Mouse (Mus musculus): ENCODE results near the gene Stxbp4. TPM values are rescaled to one million over a fixed set of nuclear protein-coding genes. Genes with fewer than 3 reads are reported as not detected.

Stxbp4 gene
- total RNA-seq, 2 experiments from 2014 or later, result 5.6 to 6.2 TPM

DNA sequence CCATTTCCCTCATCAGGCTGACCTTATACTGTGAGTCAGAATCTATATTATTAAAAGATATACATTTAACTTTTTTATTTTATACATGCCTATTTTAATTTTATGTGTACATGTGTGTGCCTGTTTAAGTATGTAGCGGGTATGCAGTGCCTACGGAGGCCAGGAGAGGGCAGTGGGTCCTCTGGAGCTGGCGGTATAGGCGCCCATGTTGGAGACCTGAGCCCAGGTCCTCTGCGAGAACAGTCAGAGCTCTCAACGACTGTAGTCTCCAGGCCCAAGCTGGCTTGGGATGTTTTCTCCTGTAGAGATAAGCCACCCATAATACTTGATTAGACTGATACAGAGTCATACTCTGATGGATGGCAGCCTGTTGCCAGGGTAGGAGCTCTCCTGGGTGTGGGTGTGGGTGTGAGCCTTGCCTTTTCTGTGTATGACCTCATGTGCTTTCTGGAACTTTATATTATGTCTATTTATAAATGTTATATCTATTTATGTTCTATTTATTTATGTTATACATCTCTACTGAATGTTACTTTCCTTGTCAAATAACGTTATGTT lies 62.3 kb downstream of the Stxbp4 start:
- intact Hi-C loops (cut with DNase I), result no loop called here
- DNase-seq, result no peak

DNA sequence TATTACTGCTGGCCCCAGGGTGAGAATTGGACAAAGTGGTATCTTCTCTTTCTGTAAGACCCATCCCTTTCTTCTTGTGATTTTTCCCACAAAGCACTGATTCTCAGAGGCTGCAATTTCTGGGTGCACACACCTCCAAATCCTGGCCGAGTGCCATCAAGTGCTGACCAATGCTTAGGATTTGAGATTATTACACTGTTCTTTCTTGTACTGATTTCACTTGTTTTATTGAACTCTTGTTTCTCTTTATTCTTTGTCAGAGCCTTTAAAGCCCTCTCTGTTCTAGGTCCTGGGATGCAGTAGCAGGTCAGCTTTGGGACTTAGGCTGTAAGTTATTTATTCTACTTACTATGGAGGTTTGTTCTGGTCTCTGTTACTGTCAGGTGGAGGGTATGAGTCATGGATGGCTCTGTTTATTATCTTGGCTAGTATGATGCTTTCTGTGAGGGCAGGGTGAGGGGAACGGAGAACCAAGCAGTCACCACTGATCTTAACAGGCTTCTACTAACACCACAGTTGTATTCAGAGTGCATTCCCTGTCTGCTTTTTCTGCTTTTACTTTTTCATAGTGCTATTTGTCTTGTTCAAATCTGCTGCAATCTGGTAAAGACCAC lies 67.1 kb downstream of the Stxbp4 start:
- intact Hi-C loops (cut with DNase I), result no loop called here
- DNase-seq, result no peak

DNA sequence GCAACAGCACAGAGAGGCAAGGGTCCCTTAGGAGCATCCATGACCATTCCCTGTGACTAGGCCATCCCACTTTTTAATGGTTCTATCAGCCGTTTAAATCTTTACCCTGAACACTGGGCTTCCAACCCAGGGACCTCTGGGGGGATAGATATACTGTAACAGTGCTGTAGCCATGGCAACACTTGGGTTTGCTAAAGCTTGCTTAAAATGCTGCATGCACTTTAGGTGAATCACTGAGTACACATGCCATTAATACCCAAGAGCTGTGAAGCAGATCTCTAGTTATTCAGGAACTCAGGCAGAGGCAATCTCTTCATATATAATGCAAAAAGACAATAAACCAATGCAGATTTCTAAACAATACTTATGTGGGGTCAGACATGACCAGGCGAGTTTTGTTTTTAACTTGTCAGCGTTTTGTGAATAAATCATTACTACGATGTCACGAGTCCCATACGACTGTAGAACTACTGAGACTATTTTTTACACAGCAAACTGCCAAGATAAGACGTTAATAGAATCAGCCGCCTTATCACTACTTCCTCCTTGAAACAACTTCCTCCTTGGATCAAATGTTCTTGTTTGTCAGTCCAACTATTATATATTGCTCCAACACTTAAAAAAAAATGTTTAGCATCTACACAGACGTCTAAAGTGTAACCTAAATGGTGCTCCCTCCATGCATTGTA lies 79.4 kb downstream of the Stxbp4 start:
- intact Hi-C loops (cut with DNase I), result no loop called here
- peak; percentile 4 to 9 for DNase-seq

DNA sequence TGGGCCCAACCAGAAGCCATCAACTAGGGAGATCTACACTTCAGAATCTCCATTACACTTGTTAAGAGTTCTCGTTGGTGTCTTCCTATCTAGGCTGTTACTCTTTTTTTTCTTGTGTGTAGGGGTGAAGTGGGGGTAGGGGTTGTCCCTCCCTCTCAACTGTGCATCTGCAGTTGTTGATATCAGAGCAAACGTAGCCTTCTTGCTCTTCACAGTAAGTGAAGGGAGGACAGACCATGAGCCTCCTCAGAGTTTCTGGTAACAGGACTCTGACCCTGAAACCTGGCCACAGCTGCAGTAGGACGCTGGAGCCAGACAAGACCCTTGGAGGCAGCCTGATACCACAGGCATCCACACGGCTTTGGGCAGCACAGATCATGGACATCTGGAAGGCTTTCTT lies 81.4 kb downstream of the Stxbp4 start:
- intact Hi-C loops (cut with DNase I), result no loop called here
- DNase-seq, result no peak

DNA sequence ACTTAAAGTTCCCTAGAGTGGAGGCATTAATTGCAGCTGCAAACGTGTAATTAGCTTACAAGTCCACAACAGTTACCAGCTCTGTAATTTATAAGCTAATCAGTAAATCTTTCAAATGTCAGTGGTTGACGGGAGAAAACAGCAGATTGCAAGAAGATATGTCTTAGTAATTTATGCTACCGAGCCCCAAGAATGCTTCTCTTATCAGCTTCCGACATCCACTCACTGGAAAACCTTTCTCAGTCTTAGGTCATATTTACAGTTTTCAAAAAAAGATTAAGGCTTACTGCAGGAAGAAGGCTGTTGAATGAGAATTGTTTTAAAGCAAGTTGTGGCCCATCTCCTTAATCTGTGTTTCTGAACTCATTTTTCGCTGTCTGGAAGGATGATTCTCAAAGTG lies 83.9 kb downstream of the Stxbp4 start:
- no peak for DNase-seq
- intact Hi-C loops (cut with DNase I), result no loop called here

DNA sequence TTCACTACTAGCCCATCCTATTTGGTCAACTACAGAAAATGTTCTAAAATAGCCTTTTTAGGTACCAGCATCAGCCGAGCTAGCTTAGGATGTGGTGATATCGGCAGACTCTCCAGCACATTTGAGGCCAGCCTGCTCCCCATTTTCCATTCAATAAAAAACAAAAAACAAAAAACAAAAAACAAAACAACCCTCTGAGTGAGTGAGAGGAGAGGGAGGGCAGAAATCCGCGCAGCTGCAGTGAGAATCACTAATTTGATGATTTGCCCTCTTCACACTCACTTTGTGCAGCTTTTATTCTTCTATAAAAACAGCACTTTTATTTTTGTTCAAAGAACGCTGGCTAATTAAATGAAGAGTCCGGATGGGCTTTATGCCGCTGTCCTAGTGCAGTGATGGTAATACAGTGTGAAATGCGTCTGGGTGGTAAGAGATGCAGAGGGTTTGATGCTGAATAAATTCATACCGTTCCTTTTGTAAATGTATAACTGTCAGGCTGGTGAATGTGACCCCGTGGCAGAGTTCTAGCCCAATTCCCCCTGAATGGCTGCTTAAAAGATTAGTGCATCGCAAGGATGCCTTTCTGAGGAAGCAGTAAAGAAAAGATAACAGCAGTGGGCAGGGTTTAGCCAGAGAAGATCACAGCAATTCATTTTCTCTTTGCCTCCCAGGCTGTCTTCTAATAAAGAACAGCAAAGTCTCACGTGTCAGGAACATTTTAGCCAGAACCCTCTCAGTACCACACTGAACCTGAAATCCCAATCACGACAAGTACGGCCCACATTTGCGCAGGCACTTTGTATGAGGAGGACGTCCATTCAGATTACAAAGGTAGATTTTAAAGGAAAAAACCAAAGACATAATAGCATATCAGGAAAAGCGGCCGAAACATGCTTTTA lies 85.3 kb downstream of the Stxbp4 start:
- intact Hi-C loops (cut with DNase I), result no loop called here
- DNase-seq, result no peak

DNA sequence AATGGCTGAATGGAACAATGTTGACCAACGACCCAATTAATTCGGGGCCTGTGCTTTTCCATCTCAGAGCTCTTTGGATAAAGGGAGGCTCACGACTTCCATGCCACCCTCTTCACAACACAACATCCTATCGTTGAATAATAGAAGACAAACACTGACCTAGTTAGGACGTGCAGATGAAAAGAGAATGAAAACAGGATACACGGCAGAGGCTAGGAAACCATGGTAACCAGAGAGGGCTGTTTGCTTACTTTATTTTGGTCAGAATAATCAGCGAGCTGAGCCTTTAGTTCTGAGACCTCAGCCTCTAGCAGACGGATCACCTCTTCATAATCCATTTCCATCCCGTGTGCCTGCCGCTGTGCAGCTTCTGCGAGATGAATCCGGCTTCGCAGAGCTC lies 89.3 kb downstream of the Stxbp4 start:
- intact Hi-C loops (cut with DNase I), result no loop called here
- no peak for DNase-seq

DNA sequence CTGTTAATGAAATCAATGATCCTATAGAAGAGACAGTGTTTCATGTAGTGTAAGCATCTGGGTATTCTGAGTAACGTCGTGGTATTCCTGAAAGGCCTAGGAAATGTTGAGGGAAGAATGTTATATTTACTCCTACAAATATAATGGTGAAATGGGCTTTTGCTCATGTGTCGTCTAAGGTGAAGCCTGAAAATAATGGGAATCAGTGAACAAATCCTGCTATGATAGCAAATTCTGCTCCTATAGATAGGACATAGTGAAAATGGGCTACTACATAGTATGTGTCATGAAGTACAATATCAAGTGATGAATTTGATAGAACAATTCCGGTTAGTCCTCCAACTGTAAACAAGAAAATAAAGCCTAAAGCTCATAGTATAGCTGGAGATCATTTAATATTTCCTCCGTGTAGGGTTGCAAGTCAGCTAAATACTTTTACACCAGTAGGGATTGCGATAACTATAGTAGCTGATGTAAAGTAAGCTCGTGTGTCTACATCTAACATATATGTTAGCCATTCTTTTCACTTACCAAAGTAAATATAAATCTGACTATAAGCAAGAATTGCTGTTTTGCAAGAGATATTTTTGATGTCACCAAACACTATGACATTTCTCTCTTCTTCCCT lies 99.1 kb downstream of the Stxbp4 start:
- intact Hi-C loops (cut with DNase I), result no loop called here
- no peak for DNase-seq

DNA sequence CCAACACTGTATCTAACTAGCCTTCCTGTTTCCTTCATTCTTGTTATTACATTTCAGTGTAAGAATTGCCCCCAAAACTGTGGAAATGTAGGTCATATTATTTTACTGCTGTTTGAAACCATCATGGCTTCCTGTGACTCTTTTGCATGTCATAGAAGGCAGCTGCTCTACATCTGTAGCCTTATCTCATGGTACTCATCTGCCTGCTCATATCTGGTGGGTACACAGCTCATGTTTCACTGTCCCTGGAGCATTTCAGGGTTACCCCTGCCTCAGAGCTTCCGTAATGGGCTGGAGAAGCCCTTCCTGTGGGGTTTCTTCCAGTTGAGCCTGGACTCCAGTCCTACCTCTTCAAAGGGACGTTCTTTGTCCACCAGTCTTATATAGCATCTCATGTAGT lies 112.6 kb downstream of the Stxbp4 start:
- no peak for DNase-seq
- intact Hi-C loops (cut with DNase I), result no loop called here

DNA sequence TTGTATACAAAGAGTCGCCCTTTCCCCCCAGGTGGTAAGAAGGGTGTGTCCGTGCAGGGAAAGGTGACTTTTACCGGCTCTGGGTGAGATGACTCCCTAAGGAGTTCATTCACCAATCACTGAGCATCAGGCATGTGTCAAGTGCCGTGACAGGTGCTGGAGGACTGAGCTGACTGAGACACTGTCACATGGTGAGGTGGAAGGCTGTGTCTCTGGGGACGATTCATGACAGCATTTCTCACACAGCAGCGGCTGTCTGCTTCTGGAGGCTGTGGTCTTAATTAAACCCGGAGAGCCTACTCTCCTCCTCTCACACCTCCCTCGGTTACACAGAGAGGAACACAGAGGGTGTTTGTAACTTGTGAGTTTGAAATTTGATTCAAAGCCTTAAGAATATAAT lies 116.8 kb downstream of the Stxbp4 start:
- DNase-seq, result no peak
- intact Hi-C loops (cut with DNase I), result no loop called here

DNA sequence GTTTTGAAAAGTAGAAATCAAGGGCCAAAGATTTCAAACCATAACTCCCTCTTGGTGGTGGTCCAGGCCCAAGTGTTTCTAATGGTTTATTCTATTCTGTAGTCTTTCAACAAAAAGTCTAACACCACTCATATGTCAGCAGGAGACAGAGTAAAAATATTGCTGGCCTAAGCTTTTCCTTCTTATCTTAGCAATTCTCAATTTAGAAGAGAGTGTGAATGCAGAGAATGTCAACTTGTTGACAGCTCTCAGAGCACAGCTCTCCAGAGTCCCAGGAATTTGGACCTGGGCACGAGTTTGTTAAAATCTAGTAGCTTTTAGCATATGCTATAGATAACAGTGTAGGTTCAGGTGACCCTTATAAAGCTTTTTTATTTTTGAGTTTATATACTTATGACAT lies 120.1 kb downstream of the Stxbp4 start:
- intact Hi-C loops (cut with DNase I), result no loop called here
- peak; percentile 35 to 47 for DNase-seq

DNA sequence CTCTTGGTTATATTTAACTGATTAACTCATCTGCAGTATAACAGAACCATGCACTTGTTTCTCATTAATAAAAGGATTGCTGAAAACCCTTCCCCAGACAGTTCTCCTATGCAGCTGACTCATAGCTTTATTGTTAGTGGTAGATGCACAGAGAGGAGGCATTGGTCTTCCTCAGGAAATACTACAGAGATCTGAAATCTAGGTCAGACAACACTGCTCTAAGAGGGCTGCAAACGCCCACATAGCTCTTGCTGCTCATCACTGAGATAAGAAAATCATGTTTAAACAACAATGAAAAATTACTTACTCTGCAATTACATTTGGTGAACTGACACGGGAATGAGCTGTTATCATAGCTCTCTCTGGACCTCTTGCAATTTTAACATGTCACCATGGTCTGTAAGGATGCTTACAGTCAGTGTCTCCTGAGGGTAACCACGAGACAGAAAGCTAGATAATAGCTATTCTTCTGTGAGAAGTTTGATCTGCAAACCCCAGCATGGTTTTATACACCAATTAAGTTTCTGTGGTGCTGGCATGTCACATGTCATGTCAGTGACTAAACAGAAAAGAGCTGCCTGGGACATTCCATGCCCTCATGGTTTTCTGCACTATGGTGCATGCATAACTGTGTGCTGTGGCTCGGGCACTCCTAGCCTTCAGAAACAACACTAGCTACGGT lies 125.2 kb downstream of the Stxbp4 start:
- DNase-seq, result no peak
- intact Hi-C loops (cut with DNase I), result no loop called here

DNA sequence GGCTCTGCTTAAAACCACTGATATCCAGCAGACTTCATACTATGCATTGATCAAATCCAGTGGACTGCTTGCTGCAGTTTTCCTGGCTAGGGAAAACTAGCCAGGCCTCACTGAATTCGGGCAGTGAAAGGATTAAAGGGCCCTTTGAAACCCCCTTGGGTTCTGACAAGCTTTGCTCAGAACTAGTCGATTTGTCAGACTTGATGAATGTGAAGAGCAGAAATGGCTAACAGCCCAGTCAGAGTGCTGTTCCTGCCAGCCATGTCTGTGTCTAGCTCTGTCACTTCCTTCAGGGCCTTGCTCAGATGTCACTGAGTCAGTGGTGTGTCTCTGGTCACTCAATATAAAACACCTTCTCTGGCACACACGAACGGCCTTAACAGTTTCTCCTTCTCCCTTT lies 136.0 kb downstream of the Stxbp4 start:
- no peak for DNase-seq
- intact Hi-C loops (cut with DNase I), result no loop called here

DNA sequence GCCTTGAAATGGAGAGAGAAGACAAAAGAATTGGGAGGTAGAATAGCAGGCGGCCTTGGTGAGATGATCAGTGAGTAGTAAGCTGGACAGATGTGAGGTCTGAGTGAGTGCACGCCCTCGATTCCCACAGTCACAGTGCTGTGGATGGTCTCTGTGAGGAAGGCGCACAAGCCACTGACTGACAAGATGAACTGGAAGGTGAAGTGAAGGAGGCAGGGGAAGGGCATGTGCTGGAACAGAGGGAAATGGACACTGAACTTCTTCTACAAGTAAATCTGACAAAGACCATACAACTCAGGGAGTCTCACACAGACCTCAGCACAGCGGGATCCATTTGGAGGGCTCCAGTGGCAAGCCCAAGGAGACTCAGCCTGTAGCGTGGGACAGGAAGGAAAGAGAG lies 138.0 kb downstream of the Stxbp4 start:
- intact Hi-C loops (cut with DNase I), result no loop called here
- DNase-seq, result no peak

DNA sequence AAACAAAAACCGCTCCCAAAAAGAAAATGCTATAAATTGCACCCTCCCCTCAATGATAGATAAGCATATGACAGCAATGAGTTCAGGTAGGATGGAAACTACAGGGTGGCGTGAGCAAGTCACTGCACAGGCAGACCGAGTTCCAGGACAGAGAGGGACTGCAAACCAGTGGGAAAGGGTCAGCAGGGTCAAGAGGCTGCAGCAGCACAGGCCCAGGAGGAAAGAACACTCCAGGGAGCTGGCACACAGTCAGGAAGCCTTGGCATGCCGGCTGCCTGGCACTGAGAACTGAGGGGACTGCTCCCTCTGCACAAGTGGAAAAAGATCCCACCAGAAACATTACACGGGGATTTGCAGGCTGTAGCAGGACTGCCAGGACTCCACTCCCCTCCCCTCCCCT lies 139.4 kb downstream of the Stxbp4 start:
- intact Hi-C loops (cut with DNase I), result no loop called here
- DNase-seq, result peak; percentile 34 to 41

DNA sequence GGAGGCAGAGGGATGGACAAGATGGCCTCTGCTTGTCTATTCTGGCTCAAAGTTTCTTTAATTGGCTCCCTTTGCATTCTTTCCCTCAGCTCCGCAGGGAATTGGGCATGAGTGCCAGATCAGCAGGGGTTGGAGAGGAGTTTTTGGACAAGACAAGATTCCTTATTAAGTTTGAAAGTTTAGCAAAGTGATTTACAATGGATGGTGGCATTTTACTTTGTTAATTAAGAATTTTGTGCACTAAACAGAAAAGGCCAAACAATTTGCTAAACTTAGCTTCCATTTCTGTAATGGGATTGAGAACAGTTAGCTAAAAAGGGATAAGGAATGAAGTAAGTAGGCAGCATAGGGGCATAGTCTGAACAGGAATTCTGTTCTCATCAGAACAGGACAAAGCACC lies 142.9 kb downstream of the Stxbp4 start:
- DNase-seq, result no peak
- intact Hi-C loops (cut with DNase I), result no loop called here

DNA sequence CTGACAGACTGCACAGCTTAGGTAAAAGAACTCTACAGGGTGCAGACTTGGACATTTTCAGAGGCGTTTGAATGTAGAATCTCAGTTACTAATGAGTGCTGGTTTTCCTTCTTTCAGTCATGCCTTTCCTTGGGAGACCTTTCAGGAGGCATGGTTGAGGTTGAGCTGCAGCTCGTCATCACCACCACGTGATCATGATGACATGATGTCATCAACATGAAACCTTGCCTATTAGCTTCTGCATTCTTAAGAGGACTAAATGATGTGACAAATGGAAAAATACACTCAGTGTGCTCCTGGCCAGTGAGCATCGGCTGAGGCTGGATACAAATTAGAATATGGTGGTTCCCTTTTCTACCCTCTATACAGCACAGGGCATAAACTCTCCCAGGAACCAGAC lies 145.4 kb downstream of the Stxbp4 start:
- intact Hi-C loops (cut with DNase I), result no loop called here
- DNase-seq, result no peak

DNA sequence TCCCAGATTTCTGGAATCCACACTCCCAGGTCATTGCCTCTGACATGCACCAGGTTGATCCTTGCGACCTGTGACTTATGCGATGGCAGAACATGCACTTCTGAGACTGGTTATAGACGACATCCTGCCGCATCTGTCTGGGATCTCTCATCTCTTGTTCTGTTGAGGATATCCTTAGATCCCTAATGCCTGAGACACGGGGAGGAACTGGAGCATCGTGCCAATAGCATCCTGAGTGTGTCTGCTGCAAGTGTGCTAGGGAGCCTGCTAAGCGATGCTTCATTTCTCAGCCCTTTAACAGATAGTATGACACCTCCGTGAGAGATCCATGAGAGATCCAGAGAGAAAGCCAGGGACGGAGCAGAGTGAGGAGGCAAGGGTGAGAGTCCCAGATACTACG lies 148.7 kb downstream of the Stxbp4 start:
- DNase-seq, result no peak
- intact Hi-C loops (cut with DNase I), result no loop called here

DNA sequence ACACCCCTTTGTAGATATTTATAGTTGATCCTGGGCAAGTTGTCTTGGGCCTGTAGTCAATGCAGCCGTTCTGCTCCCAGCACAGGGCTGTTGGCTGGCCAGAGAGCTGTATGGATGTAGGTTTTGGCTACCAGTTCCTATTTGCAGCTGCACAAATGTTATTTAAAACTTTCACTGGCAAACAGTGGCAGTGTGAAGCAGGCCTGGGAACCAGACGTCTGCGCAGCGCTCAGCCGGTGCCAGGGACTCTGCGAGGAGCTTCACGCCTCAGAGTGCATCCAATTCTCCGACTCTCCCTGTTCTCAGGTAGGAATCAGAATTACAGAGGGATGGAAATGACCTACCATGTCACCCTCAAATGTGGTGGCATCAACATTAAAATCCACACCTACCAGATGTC lies 150.2 kb downstream of the Stxbp4 start:
- DNase-seq, result no peak
- intact Hi-C loops (cut with DNase I), result no loop called here

Measured in heart, postnatal 10 days (tissue).